Mouse (Mus musculus) midbrain, embryonic 14.5 days (tissue): ENCODE data around the gene Ecd. TPM values are rescaled to one million over a fixed set of nuclear protein-coding genes. Genes with fewer than 3 reads are reported as not detected.

Source experiments
- ATAC-seq: fragments of 200-750 bp; cut with Nextera tagmentation; 2 replicates; pipeline ENCODE4 v1.8.0; 2017; ENCODE audit warnings: moderate number of reproducible peaks, moderate library complexity; ENCODE audit not compliant: low FRiP score, low TSS enrichment
- DNase-seq: peaks from one replicate; pipeline ENCODE4 v3.0.0-alpha.2; 2015
- H3K27ac ChIP-seq: fragments of 300-500 bp; sonication (generic); replicated peaks from 2 replicates; pipeline ENCODE4 v1.5.1; 2014; ENCODE audit warnings: mild to moderate bottlenecking, low read depth, low read length, moderate library complexity
- H3K27me3 ChIP-seq: fragments of 300-500 bp; sonication (generic); 2 replicates; pipeline ENCODE4 v1.6.1; 2014; ENCODE audit warnings: low read length, control low read depth, mixed read lengths; ENCODE audit not compliant: control insufficient read depth, insufficient read depth
- H3K36me3 ChIP-seq: fragments of 300-500 bp; sonication (generic); 2 replicates; pipeline ENCODE4 v1.6.1; 2014; ENCODE audit warnings: low read length, control low read depth; ENCODE audit not compliant: control insufficient read depth, insufficient read depth
- H3K4me1 ChIP-seq: fragments of 300-500 bp; sonication (generic); 2 replicates; pipeline ENCODE4 v1.6.1; 2014; ENCODE audit warnings: mild to moderate bottlenecking, antibody characterized with exemption, low read length, control low read depth; ENCODE audit not compliant: control insufficient read depth, insufficient read depth
- H3K4me2 ChIP-seq: fragments of 300-500 bp; sonication (generic); 2 replicates; pipeline ENCODE4 v1.6.1; 2014; ENCODE audit warnings: mild to moderate bottlenecking, low read length, moderate library complexity
- H3K4me3 ChIP-seq: fragments of 300-500 bp; sonication (generic); replicated peaks from 2 replicates; pipeline ENCODE4 v1.5.1; 2014; ENCODE audit warnings: low read depth, low read length
- H3K9ac ChIP-seq: fragments of 300-500 bp; sonication (generic); replicated peaks from 2 replicates; pipeline ENCODE4 v1.6.1; 2014; ENCODE audit warnings: mild to moderate bottlenecking, low read length, moderate library complexity
- H3K9me3 ChIP-seq: fragments of 300-500 bp; sonication (generic); 2 replicates; pipeline ENCODE4 v1.6.1; 2016; ENCODE audit warnings: low read length, control low read depth, mixed read lengths; ENCODE audit not compliant: control insufficient read depth
- WGBS: fragments of 180-500 bp; shearing (Covaris S2); extraction: QIAGEN DNeasy Blood & Tissue Kit; methylation state at CpG from one replicate; pipeline ENCODE4 v1.1.7; 2014; 5-methylcytosine and 5-hydroxymethylcytosine counted together
- polyA plus RNA-seq: library from polyadenylated mRNA; unstranded; fragments of >200 nt; fragmentation: Nextera tagmentation; extraction: Ambion mirVana; gene quantifications from 2 replicates; pipeline ENCODE4 v1.2.1, GENCODE M21; 2014

Gene Ecd
- 43.7 and 55.1 TPM in 2 replicates for polyA plus RNA-seq

- Histone ChIP-seq H3K4me1 (peaks cover 18% of the 10 kb centered on the region), H3K4me2 (peak within 1 kb of the TSS; percentile 88), H3K36me3 (peaks cover 30% of the 10 kb centered on the region), H3K9me3 (no peaks in the 10 kb centered on the region), H3K4me3 (peak within 1 kb of the TSS; percentile 90), H3K27me3 (no peaks in the 10 kb centered on the region), H3K9ac (peak within 1 kb of the TSS; percentile 85), H3K27ac (peak within 1 kb of the TSS; percentile 95)
- ATAC-seq = peak; percentile 98
- under 1% methylated on average over 40 of the region's 42 CpGs for WGBS
- peak; percentile 99 for DNase-seq
Observed at GRCm38 (mm10) chr14:20347991-20348541, at the start of gene Ecd, which contains the start of gene Fam149b. Gene Ecd (minus strand): TSS chr14:20348121. Gene Fam149b (plus strand): TSS chr14:20348162.

GRCm38 (mm10) chr14:20397220-20397619 lies 49.3 kb upstream of the Ecd start:
- Histone ChIP-seq H3K27ac (no peak overlapping the region), H3K36me3 (no peaks in the 10 kb centered on the region), H3K9ac (no peak overlapping the region), H3K4me3 (no peak overlapping the region), H3K9me3 (no peaks in the 10 kb centered on the region), H3K4me2 (no peak overlapping the region), H3K4me1 (no peaks in the 10 kb centered on the region), H3K27me3 (no peaks in the 10 kb centered on the region)
- 83% methylated on average over 9 of the region's 9 CpGs for WGBS
- DNase-seq (no peak), ATAC-seq (no peak)

- no peaks in the 10 kb centered on the region for H3K27me3 ChIP-seq
- ATAC-seq (peak; percentile 94), DNase-seq (peak; percentile 98)
- H3K4me1 ChIP-seq = peaks cover 4% of the 10 kb centered on the region
- H3K27ac ChIP-seq = peak within 1 kb of the TSS; percentile 86
- WGBS = under 1% methylated on average over 68 of the region's 68 CpGs
- no peaks in the 10 kb centered on the region for H3K9me3 ChIP-seq
- H3K4me3 ChIP-seq = peak within 1 kb of the TSS; percentile 82
- H3K9ac ChIP-seq = peak within 1 kb of the TSS; percentile 82
- peaks cover 7% of the 10 kb centered on the region for H3K36me3 ChIP-seq
- H3K4me2 ChIP-seq = peak within 1 kb of the TSS; percentile 64
Observed at GRCm38 (mm10) chr14:20393205-20393913, 45.4 kb upstream of the Ecd start, which contains the start of gene Mrps16. Gene Mrps16 (minus strand): TSS chr14:20393634.

GRCm38 (mm10) chr14:20392326-20392725 lies 44.4 kb upstream of the Ecd start:
- no peak overlapping the region for H3K9ac ChIP-seq
- H3K9me3 ChIP-seq = no peaks in the 10 kb centered on the region
- WGBS = 87% methylated on average over 3 of the region's 4 CpGs
- no peak overlapping the region for H3K4me2 ChIP-seq
- no peak overlapping the region for H3K4me3 ChIP-seq
- ATAC-seq (no peak), DNase-seq (no peak)
- no peak overlapping the region for H3K27ac ChIP-seq
- H3K36me3 ChIP-seq = peaks cover 7% of the 10 kb centered on the region
- H3K4me1 ChIP-seq = peaks cover 13% of the 10 kb centered on the region
- no peaks in the 10 kb centered on the region for H3K27me3 ChIP-seq

GRCm38 (mm10) chr14:20389446-20390079 lies 41.6 kb upstream of the Ecd start:
- Histone ChIP-seq H3K9me3 (no peaks in the 10 kb centered on the region), H3K36me3 (peaks cover 23% of the 10 kb centered on the region), H3K4me1 (peaks cover 21% of the 10 kb centered on the region), H3K27me3 (no peaks in the 10 kb centered on the region), H3K9ac (no peak overlapping the region), H3K4me2 (peak overlapping the region; percentile 78), H3K4me3 (peak overlapping the region; percentile 74), H3K27ac (no peak overlapping the region)
- DNase-seq (no peak), ATAC-seq (no peak)
- 88% methylated on average over 8 of the region's 8 CpGs for WGBS

GRCm38 (mm10) chr14:20388441-20389129 lies 40.7 kb upstream of the Ecd start, which contains the start of gene Dnajc9:
Gene Dnajc9 (minus strand): TSS chr14:20388910.
- ATAC-seq (peak; percentile 71), DNase-seq (peak; percentile 96)
- H3K27ac ChIP-seq = peak within 1 kb of the TSS; percentile 81
- H3K27me3 ChIP-seq = no peaks in the 10 kb centered on the region
- peak within 1 kb of the TSS; percentile 78 for H3K4me2 ChIP-seq
- peak within 1 kb of the TSS; percentile 74 for H3K4me3 ChIP-seq
- H3K9me3 ChIP-seq = no peaks in the 10 kb centered on the region
- H3K4me1 ChIP-seq = peaks cover 21% of the 10 kb centered on the region
- H3K36me3 ChIP-seq = peaks cover 33% of the 10 kb centered on the region
- under 1% methylated on average over 59 of the region's 59 CpGs for WGBS
- H3K9ac ChIP-seq = peak within 1 kb of the TSS; percentile 71

GRCm38 (mm10) chr14:20379753-20380430 lies 32.0 kb upstream of the Ecd start:
- Histone ChIP-seq H3K9me3 (no peaks in the 10 kb centered on the region), H3K4me2 (no peak overlapping the region), H3K27me3 (no peaks in the 10 kb centered on the region), H3K27ac (no peak overlapping the region), H3K4me1 (no peaks in the 10 kb centered on the region), H3K9ac (no peak overlapping the region), H3K4me3 (no peak overlapping the region), H3K36me3 (peaks cover 78% of the 10 kb centered on the region)
- no peak for DNase-seq
- WGBS = 96% methylated on average over 9 of the region's 9 CpGs
- no peak for ATAC-seq

GRCm38 (mm10) chr14:20379087-20379640 lies 31.2 kb upstream of the Ecd start:
- DNase-seq = no peak
- Histone ChIP-seq H3K4me1 (no peaks in the 10 kb centered on the region), H3K9ac (no peak overlapping the region), H3K27me3 (no peaks in the 10 kb centered on the region), H3K4me2 (no peak overlapping the region), H3K4me3 (no peak overlapping the region), H3K9me3 (no peaks in the 10 kb centered on the region), H3K36me3 (peaks cover 79% of the 10 kb centered on the region), H3K27ac (no peak overlapping the region)
- WGBS = 92% methylated on average over 5 of the region's 5 CpGs
- no peak for ATAC-seq
